Mouse (Mus musculus): Measurements from ENCODE around the gene Myo10. TPM values are rescaled to one million over a fixed set of nuclear protein-coding genes. Genes with fewer than 3 reads are reported as not detected.

Gene Myo10
- polyA plus RNA-seq, 1 experiment from 2014 or later, result 30.4 TPM

DNA sequence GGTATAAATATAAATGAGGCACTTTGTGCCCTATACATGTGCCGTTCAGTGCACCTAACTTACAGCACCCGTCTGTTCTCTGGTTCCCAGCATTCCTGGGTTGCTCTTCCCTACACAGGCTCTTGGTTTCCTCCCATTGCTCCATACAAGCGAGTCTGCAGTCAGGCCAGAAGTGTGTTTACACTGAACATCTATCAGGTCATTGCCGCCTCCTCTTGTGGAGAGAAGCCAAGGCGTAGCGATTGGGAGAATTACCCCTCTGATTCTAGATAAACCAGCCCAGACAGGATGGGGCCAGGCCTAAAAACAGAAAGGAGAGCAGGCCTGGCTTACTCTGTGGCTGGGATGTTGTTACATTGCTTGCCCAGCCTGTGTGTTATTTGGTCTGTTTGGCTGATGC lies 187.3 kb downstream of the Myo10 start:
- peaks cover 29% of the 10 kb centered on the region for H3K36me3 ChIP-seq (ENCODE audit: control insufficient read depth, insufficient read depth, low read length)
- H3K4me2 ChIP-seq (ENCODE audit: low read depth, low read length), result no peak overlapping the region
- H3K9me3 ChIP-seq (replicated peaks; ENCODE audit: control insufficient read depth, low read length), result no peaks in the 10 kb centered on the region
- H3K27me3 ChIP-seq (ENCODE audit: control insufficient read depth, insufficient read depth, low read length), result no peaks in the 10 kb centered on the region
- 67% methylated on average over 6 of the region's 6 CpGs for WGBS
- peaks cover 6% of the 10 kb centered on the region; the same call in 1 of the 2 replicates for H3K4me1 ChIP-seq (ENCODE audit: control insufficient read depth, insufficient read depth, low read length)
- H3K9ac ChIP-seq (ENCODE audit: low read length), result no peak overlapping the region; the same call in 1 of the 2 replicates
- ATAC-seq (ENCODE audit: insufficient read depth, low FRiP score), result no peak
- no peak overlapping the region for H3K4me3 ChIP-seq (replicated peaks; ENCODE audit: low read length)
- no peak overlapping the region for H3K27ac ChIP-seq (ENCODE audit: low read length)

DNA sequence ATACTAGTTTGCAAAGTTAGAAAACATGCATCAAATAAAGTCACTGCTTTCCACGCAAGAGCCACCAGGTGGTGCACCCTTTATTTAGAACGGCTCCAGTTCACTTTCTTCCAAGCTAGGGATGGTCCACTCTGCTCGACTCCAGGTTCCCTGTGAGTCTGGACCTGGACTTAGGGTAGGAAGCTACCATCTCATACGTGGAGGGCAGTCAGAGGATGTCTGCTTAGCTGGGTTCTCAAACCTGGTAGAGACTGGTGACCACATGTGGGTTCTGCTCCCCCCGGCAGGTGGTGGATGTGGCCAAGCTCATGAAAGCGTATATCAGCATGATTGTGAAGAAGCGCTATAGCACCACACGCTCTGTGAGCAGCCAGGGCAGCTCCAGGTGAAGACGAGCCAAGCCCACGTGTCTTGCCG lies 189.5 kb downstream of the Myo10 start:
- Histone ChIP-seq H3K9ac (ENCODE audit: low read length) (no peak overlapping the region), H3K4me2 (ENCODE audit: low read depth, low read length) (no peak overlapping the region), H3K4me3 (replicated peaks; ENCODE audit: low read length) (no peak overlapping the region), H3K36me3 (ENCODE audit: control insufficient read depth, insufficient read depth, low read length) (peaks cover 40% of the 10 kb centered on the region), H3K27ac (ENCODE audit: low read length) (no peak overlapping the region), H3K9me3 (replicated peaks; ENCODE audit: control insufficient read depth, low read length) (0 out of 2 replicates have a peak, but pooled peaks cover 4% of the 10 kb centered on the region), H3K4me1 (ENCODE audit: control insufficient read depth, insufficient read depth, low read length) (peaks cover 6% of the 10 kb centered on the region; the same call in 1 of the 2 replicates), H3K27me3 (ENCODE audit: control insufficient read depth, insufficient read depth, low read length) (no peaks in the 10 kb centered on the region)
- WGBS, result 88% methylated on average over 11 of the region's 11 CpGs
- no peak for ATAC-seq (ENCODE audit: insufficient read depth, low FRiP score)

DNA sequence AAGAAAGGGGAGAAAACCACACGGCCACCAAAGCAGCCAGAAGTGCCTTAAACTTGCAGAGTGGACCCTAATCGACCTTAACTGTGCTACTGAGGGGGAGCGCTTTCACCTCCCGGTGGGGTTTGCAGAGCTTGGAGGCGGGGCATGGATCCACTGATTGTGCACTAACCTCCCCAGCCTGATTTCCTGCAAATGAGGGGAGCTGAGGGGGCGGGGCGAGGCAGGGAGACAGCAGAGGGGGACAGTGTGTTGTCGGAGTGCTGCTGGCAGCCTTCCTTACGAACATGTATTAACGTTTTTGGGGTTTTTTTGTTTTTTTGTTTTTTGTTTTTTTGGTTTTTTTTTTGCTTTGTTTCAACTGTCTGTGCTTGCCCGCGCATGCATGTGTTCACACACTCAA lies 190.2 kb downstream of the Myo10 start:
- Histone ChIP-seq H3K4me2 (ENCODE audit: low read depth, low read length) (no peak overlapping the region), H3K4me1 (ENCODE audit: control insufficient read depth, insufficient read depth, low read length) (peaks cover 6% of the 10 kb centered on the region; the same call in 1 of the 2 replicates), H3K9me3 (replicated peaks; ENCODE audit: control insufficient read depth, low read length) (0 out of 2 replicates have a peak, but pooled peaks cover 4% of the 10 kb centered on the region), H3K27ac (ENCODE audit: low read length) (no peak overlapping the region), H3K4me3 (replicated peaks; ENCODE audit: low read length) (no peak overlapping the region), H3K9ac (ENCODE audit: low read length) (no peak overlapping the region), H3K27me3 (ENCODE audit: control insufficient read depth, insufficient read depth, low read length) (no peaks in the 10 kb centered on the region), H3K36me3 (ENCODE audit: control insufficient read depth, insufficient read depth, low read length) (peaks cover 39% of the 10 kb centered on the region)
- WGBS, result 69% methylated on average over 12 of the region's 12 CpGs
- ATAC-seq (ENCODE audit: insufficient read depth, low FRiP score), result no peak

DNA sequence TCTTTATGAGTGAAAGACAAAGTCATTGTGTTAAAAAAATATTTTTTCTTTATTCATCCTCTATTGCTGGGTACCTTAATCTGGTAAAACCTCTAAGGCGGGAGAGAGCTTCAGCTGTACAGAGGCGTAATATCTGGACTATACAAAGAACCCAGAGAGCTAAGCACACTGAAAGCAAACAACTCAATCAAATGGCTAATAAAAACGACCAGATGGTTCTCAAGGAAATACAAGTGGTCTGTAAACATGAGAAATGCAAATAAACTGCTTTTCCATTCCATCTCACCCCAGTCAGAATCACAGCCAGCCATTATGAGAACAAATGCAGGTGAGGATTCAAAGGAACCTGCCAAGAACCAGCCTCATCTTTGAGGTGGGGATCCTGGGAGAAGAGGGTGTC lies 192.2 kb downstream of the Myo10 start:
- H3K4me1 ChIP-seq (ENCODE audit: control insufficient read depth, insufficient read depth, low read length), result no peaks in the 10 kb centered on the region
- H3K36me3 ChIP-seq (ENCODE audit: control insufficient read depth, insufficient read depth, low read length), result peaks cover 31% of the 10 kb centered on the region

DNA sequence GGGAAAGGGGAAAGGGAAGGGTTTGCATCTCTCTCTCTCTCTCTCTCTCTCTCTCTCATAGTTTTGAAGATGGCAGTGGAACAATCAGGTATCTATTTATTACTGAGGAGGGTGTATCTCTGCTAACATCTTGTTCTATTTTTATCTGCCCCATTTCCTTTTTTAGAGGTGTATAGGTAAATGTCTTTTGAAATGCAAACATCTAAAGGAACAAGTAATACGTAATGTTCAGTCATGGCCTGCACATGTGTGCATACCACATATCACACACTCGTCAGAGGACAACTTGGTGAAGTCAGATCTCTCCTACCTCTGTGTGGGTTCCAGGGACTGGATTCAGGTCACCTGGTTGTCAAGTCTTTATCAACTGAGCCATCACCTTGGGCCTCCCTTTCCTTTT lies 194.9 kb downstream of the Myo10 start:
- no peak for ATAC-seq (ENCODE audit: insufficient read depth, low FRiP score)
- Histone ChIP-seq H3K4me2 (ENCODE audit: low read depth, low read length) (no peak overlapping the region), H3K27ac (ENCODE audit: low read length) (no peak overlapping the region), H3K27me3 (ENCODE audit: control insufficient read depth, insufficient read depth, low read length) (no peaks in the 10 kb centered on the region), H3K4me3 (replicated peaks; ENCODE audit: low read length) (no peak overlapping the region), H3K4me1 (ENCODE audit: control insufficient read depth, insufficient read depth, low read length) (no peaks in the 10 kb centered on the region), H3K9ac (ENCODE audit: low read length) (no peak overlapping the region), H3K9me3 (replicated peaks; ENCODE audit: control insufficient read depth, low read length) (peaks cover 8% of the 10 kb centered on the region; the same call in 1 of the 2 replicates), H3K36me3 (ENCODE audit: control insufficient read depth, insufficient read depth, low read length) (peaks cover 26% of the 10 kb centered on the region)
- WGBS, result 82% methylated on average over 2 of the region's 2 CpGs

More for the DNA sequence above, 192.2 kb downstream of the Myo10 start:
- H3K4me3 ChIP-seq (replicated peaks; ENCODE audit: low read length), result no peak overlapping the region
- WGBS, result 61% methylated on average over 3 of the region's 3 CpGs
- H3K4me2 ChIP-seq (ENCODE audit: low read depth, low read length), result no peak overlapping the region
- H3K9me3 ChIP-seq (replicated peaks; ENCODE audit: control insufficient read depth, low read length), result peaks cover 7% of the 10 kb centered on the region; the same call in 1 of the 2 replicates
- H3K27ac ChIP-seq (ENCODE audit: low read length), result no peak overlapping the region
- ATAC-seq (ENCODE audit: insufficient read depth, low FRiP score), result no peak
- no peak overlapping the region for H3K9ac ChIP-seq (ENCODE audit: low read length)
- H3K27me3 ChIP-seq (ENCODE audit: control insufficient read depth, insufficient read depth, low read length), result no peaks in the 10 kb centered on the region

DNA sequence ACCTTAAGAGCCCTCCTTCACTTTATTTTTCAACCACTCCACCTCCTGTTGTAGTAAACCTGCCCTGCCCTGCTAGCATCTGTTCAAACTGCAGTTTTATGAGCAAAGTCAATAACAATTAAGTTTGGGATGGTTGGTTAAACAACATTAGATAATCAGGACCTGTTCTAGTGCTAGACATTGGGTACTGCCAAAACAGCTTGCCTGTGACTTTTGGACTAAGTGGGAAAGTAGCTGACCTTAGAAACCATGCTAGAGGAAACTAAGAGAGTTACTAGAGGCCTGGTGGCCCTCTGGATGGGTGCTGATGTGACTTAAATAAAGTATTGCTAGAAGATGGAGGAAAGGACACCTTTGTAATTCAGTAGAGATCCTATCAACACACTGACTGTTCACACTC lies 199.7 kb downstream of the Myo10 start:
- ATAC-seq (ENCODE audit: insufficient read depth, low FRiP score), result no peak

DNA sequence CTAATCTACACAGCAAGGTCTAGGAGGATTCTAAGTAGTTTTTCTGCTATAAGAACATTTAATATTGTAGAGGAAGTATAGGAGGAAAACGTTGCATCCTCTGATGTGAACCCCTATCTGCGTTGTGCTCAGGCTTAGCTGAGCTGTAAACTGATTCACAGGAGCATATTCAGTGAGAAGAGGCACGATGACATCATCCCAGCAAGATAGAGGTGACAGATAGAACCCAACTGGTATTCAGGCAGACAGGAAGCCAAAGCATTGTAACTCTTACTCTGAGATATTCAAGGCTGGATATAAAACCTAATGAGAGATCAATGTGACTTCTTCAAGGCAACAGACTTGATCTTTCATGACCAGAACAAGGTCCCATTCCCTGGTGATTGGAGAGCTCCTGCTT lies 200.3 kb downstream of the Myo10 start:
- Histone ChIP-seq H3K27ac (ENCODE audit: low read length) (no peak overlapping the region), H3K9ac (ENCODE audit: low read length) (no peak overlapping the region), H3K36me3 (ENCODE audit: control insufficient read depth, insufficient read depth, low read length) (no peaks in the 10 kb centered on the region), H3K9me3 (replicated peaks; ENCODE audit: control insufficient read depth, low read length) (peaks cover 4% of the 10 kb centered on the region; the same call in 1 of the 2 replicates), H3K4me2 (ENCODE audit: low read depth, low read length) (no peak overlapping the region), H3K27me3 (ENCODE audit: control insufficient read depth, insufficient read depth, low read length) (no peaks in the 10 kb centered on the region), H3K4me3 (replicated peaks; ENCODE audit: low read length) (no peak overlapping the region), H3K4me1 (ENCODE audit: control insufficient read depth, insufficient read depth, low read length) (no peaks in the 10 kb centered on the region)
- 63% methylated on average over 3 of the region's 3 CpGs for WGBS
- no peak for ATAC-seq (ENCODE audit: insufficient read depth, low FRiP score)

More for the DNA sequence above, 199.7 kb downstream of the Myo10 start:
- H3K4me3 ChIP-seq (replicated peaks; ENCODE audit: low read length), result no peak overlapping the region
- no peak overlapping the region for H3K27ac ChIP-seq (ENCODE audit: low read length)
- H3K4me1 ChIP-seq (ENCODE audit: control insufficient read depth, insufficient read depth, low read length), result no peaks in the 10 kb centered on the region
- H3K9ac ChIP-seq (ENCODE audit: low read length), result no peak overlapping the region
- peaks cover 4% of the 10 kb centered on the region; the same call in 1 of the 2 replicates for H3K9me3 ChIP-seq (replicated peaks; ENCODE audit: control insufficient read depth, low read length)
- H3K27me3 ChIP-seq (ENCODE audit: control insufficient read depth, insufficient read depth, low read length), result no peaks in the 10 kb centered on the region
- H3K4me2 ChIP-seq (ENCODE audit: low read depth, low read length), result no peak overlapping the region
- H3K36me3 ChIP-seq (ENCODE audit: control insufficient read depth, insufficient read depth, low read length), result no peaks in the 10 kb centered on the region

DNA sequence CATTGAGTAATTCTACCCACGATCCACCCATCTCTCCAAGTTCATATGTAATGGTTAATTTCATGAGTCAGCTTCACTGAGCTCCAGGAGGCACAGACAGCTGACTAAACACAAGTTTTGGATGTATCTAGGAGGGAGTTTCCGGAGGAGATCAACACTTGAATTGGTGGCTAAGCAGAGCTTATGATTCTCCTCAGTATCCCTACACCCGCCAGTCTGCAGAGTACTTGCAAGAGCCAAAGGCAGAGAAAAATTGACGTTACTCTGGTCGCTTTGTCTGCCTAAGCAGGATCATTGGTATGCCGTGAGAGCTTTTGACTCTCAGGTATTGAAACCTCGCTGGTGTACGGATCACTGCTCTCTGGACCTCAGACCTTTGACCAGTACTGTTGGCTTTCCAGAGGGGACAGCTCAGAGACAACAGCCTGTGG lies 204.2 kb downstream of the Myo10 start:
- Histone ChIP-seq H3K27me3 (ENCODE audit: control insufficient read depth, insufficient read depth, low read length) (no peaks in the 10 kb centered on the region), H3K4me1 (ENCODE audit: control insufficient read depth, insufficient read depth, low read length) (no peaks in the 10 kb centered on the region), H3K4me3 (replicated peaks; ENCODE audit: low read length) (no peak overlapping the region), H3K36me3 (ENCODE audit: control insufficient read depth, insufficient read depth, low read length) (no peaks in the 10 kb centered on the region), H3K27ac (ENCODE audit: low read length) (no peak overlapping the region), H3K9ac (ENCODE audit: low read length) (no peak overlapping the region), H3K4me2 (ENCODE audit: low read depth, low read length) (no peak overlapping the region), H3K9me3 (replicated peaks; ENCODE audit: control insufficient read depth, low read length) (no peaks in the 10 kb centered on the region)
- no peak for ATAC-seq (ENCODE audit: insufficient read depth, low FRiP score)
- WGBS, result 80% methylated on average over 8 of the region's 8 CpGs

DNA sequence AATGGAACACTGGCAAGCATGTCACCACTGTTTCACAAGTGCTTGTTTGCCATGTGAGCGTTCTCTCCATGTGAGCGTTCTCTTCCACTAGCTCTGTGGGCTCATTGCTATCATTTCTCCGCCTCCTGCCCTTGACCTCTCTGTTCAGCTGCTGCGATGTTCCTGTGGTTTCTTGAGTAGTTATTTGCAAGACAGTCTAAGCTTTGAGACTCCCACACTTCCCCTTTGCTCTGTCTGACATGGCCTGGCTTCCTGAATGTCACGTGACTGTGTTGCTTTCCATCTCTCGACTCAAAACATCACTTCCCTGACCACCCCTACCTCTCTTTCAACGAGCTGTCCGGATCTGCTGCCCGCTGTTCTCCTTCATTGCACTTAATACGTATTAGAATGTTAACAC lies 206.1 kb downstream of the Myo10 start:
- ATAC-seq (ENCODE audit: insufficient read depth, low FRiP score), result no peak
- 75% methylated on average over 10 of the region's 10 CpGs for WGBS

More for the DNA sequence above, 206.1 kb downstream of the Myo10 start:
- H3K27ac ChIP-seq (ENCODE audit: low read length), result no peak overlapping the region
- H3K36me3 ChIP-seq (ENCODE audit: control insufficient read depth, insufficient read depth, low read length), result no peaks in the 10 kb centered on the region
- H3K9me3 ChIP-seq (replicated peaks; ENCODE audit: control insufficient read depth, low read length), result no peaks in the 10 kb centered on the region
- H3K9ac ChIP-seq (ENCODE audit: low read length), result no peak overlapping the region
- H3K4me1 ChIP-seq (ENCODE audit: control insufficient read depth, insufficient read depth, low read length), result no peaks in the 10 kb centered on the region
- H3K27me3 ChIP-seq (ENCODE audit: control insufficient read depth, insufficient read depth, low read length), result no peaks in the 10 kb centered on the region
- no peak overlapping the region for H3K4me3 ChIP-seq (replicated peaks; ENCODE audit: low read length)
- no peak overlapping the region for H3K4me2 ChIP-seq (ENCODE audit: low read depth, low read length)
